Mouse (Mus musculus) embryonic facial prominence, embryonic 10.5 days (tissue): ENCODE data around the gene Cyp2j12. TPM values are rescaled to one million over a fixed set of nuclear protein-coding genes. Genes with fewer than 3 reads are reported as not detected.
"Not testable (repeated sequence)": the region's sequence is repeated elsewhere in the genome, so short reads cannot be mapped to it uniquely, and the experiment has no call there.

Experiments
- DNase-seq: peaks from one replicate; pipeline ENCODE4 v3.0.0-alpha.2; 2017; ENCODE audit warnings: low spot score
- H3K27ac ChIP-seq: fragments of 300-500 bp; sonication (generic); replicated peaks from 2 replicates; pipeline ENCODE4 v1.5.1; 2016; ENCODE audit warnings: mild to moderate bottlenecking
- H3K27me3 ChIP-seq: fragments of 300-500 bp; sonication (generic); replicated peaks from 2 replicates; pipeline ENCODE4 v1.6.1; 2016; ENCODE audit warnings: low read depth, mild to moderate bottlenecking; ENCODE audit not compliant: poor library complexity, severe bottlenecking
- H3K36me3 ChIP-seq: fragments of 300-500 bp; sonication (generic); replicated peaks from 2 replicates; pipeline ENCODE4 v1.6.1; 2016; ENCODE audit warnings: mild to moderate bottlenecking, moderate library complexity
- H3K4me1 ChIP-seq: fragments of 300-500 bp; sonication (generic); 2 replicates; pipeline ENCODE4 v1.6.1; 2016
- H3K4me3 ChIP-seq: fragments of 300-500 bp; sonication (generic); 2 replicates; pipeline ENCODE4 v1.5.1; 2016; ENCODE audit warnings: mild to moderate bottlenecking, moderate library complexity
- H3K9me3 ChIP-seq: fragments of 300-500 bp; sonication (generic); 2 replicates; pipeline ENCODE4 v1.6.1; 2016; ENCODE audit warnings: mild to moderate bottlenecking
- WGBS: fragments of 180-500 bp; shearing (Covaris S2); methylation state at CpG from one replicate; pipeline ENCODE4 v1.1.7; 2016; 5-methylcytosine and 5-hydroxymethylcytosine counted together
- polyA plus RNA-seq: library from polyadenylated mRNA; unstranded; fragments of >200 nt; fragmentation: Nextera tagmentation; extraction: Ambion mirVana; gene quantifications from 2 replicates; pipeline ENCODE4 v1.2.1, GENCODE M21; 2016

The Cyp2j12 gene
- polyA plus RNA-seq: not detected in 2 replicates

- 79% methylated on average over 7 of the region's 7 CpGs for WGBS
- Histone ChIP-seq H3K9me3 (no peaks in the 10 kb centered on the region), H3K4me3 (no peak within 1 kb of the TSS), H3K36me3 (no peaks in the 10 kb centered on the region), H3K27me3 (no peaks in the 10 kb centered on the region), H3K27ac (no peak within 1 kb of the TSS), H3K4me1 (no peaks in the 10 kb centered on the region)
- DNase-seq: no peak
Observed at GRCm38 (mm10) chr4:96140732-96141467, at the start of gene Cyp2j12. Cyp2j12 (minus strand) TSS chr4:96141152.

GRCm38 (mm10) chr4:96189321-96189720 is 48.4 kb upstream of the Cyp2j12 start:
- not testable (repeated sequence) for H3K36me3 ChIP-seq, H3K4me1 ChIP-seq, H3K4me3 ChIP-seq, H3K9me3 ChIP-seq, H3K27me3 ChIP-seq, DNase-seq, H3K27ac ChIP-seq
- 93% methylated on average over 5 of the region's 5 CpGs for WGBS

GRCm38 (mm10) chr4:96188671-96189070 is 47.7 kb upstream of the Cyp2j12 start:
- not testable (repeated sequence) for H3K27ac ChIP-seq, H3K36me3 ChIP-seq, H3K9me3 ChIP-seq, H3K27me3 ChIP-seq, H3K4me3 ChIP-seq, DNase-seq, H3K4me1 ChIP-seq
- WGBS: 83% methylated on average over 2 of the region's 2 CpGs

GRCm38 (mm10) chr4:96188146-96188545 is 47.2 kb upstream of the Cyp2j12 start:
- WGBS: 83% methylated on average over 2 of the region's 2 CpGs
- H3K4me3 ChIP-seq, H3K27me3 ChIP-seq, DNase-seq, H3K9me3 ChIP-seq, H3K4me1 ChIP-seq, H3K27ac ChIP-seq, H3K36me3 ChIP-seq: not testable (repeated sequence)

GRCm38 (mm10) chr4:96184716-96185115 is 43.8 kb upstream of the Cyp2j12 start:
- H3K36me3 ChIP-seq, H3K27me3 ChIP-seq, DNase-seq, H3K4me3 ChIP-seq, H3K27ac ChIP-seq, H3K9me3 ChIP-seq, H3K4me1 ChIP-seq: not testable (repeated sequence)
- WGBS: 88% methylated on average over 2 of the region's 2 CpGs

GRCm38 (mm10) chr4:96162839-96163238 is 21.9 kb upstream of the Cyp2j12 start:
- WGBS: 86% methylated on average over 1 of the region's 1 CpGs
- H3K27me3 ChIP-seq: no peaks in the 10 kb centered on the region
- no peaks in the 10 kb centered on the region for H3K36me3 ChIP-seq
- no peaks in the 10 kb centered on the region for H3K9me3 ChIP-seq
- no peaks in the 10 kb centered on the region for H3K4me1 ChIP-seq
- H3K27ac ChIP-seq: no peak overlapping the region
- no peak for DNase-seq
- no peak overlapping the region for H3K4me3 ChIP-seq

GRCm38 (mm10) chr4:96161575-96161974 is 20.6 kb upstream of the Cyp2j12 start:
- Histone ChIP-seq H3K36me3 (no peaks in the 10 kb centered on the region), H3K9me3 (no peaks in the 10 kb centered on the region), H3K27me3 (no peaks in the 10 kb centered on the region), H3K27ac (no peak overlapping the region), H3K4me3 (no peak overlapping the region), H3K4me1 (no peaks in the 10 kb centered on the region)
- DNase-seq: no peak
- WGBS: 87% methylated on average over 1 of the region's 1 CpGs

- H3K4me1 ChIP-seq: no peaks in the 10 kb centered on the region
- no peak overlapping the region for H3K4me3 ChIP-seq
- no peaks in the 10 kb centered on the region for H3K27me3 ChIP-seq
- no peaks in the 10 kb centered on the region for H3K9me3 ChIP-seq
- DNase-seq: no peak
- WGBS: 87% methylated on average over 1 of the region's 1 CpGs
- no peaks in the 10 kb centered on the region for H3K36me3 ChIP-seq
- H3K27ac ChIP-seq: no peak overlapping the region
Observed at GRCm38 (mm10) chr4:96139226-96139625, 1.7 kb downstream of the Cyp2j12 start.

- Histone ChIP-seq H3K36me3 (no peaks in the 10 kb centered on the region), H3K9me3 (no peaks in the 10 kb centered on the region), H3K4me3 (no peak overlapping the region), H3K27ac (no peak overlapping the region), H3K4me1 (no peaks in the 10 kb centered on the region), H3K27me3 (no peaks in the 10 kb centered on the region)
- DNase-seq: no peak
- 83% methylated on average over 3 of the region's 3 CpGs for WGBS
Observed at GRCm38 (mm10) chr4:96134246-96134645, 6.7 kb downstream of the Cyp2j12 start.

GRCm38 (mm10) chr4:96096841-96097240 is 44.1 kb downstream of the Cyp2j12 start:
- H3K9me3 ChIP-seq: no peaks in the 10 kb centered on the region
- DNase-seq: no peak
- no peak overlapping the region for H3K27ac ChIP-seq
- H3K36me3 ChIP-seq: no peaks in the 10 kb centered on the region
- no peaks in the 10 kb centered on the region for H3K27me3 ChIP-seq
- H3K4me3 ChIP-seq: no peak overlapping the region
- WGBS: 40% methylated on average over 2 of the region's 2 CpGs
- peaks cover 6% of the 10 kb centered on the region; the same call in 1 of the 2 replicates for H3K4me1 ChIP-seq

GRCm38 (mm10) chr4:96091869-96092268 is 49.1 kb downstream of the Cyp2j12 start:
- H3K4me1 ChIP-seq: peaks cover 2% of the 10 kb centered on the region; the same call in 1 of the 2 replicates
- no peak overlapping the region for H3K4me3 ChIP-seq
- DNase-seq: no peak
- H3K36me3 ChIP-seq: no peaks in the 10 kb centered on the region
- no peak overlapping the region for H3K27ac ChIP-seq
- no peaks in the 10 kb centered on the region for H3K9me3 ChIP-seq
- H3K27me3 ChIP-seq: no peaks in the 10 kb centered on the region

- H3K4me3 ChIP-seq, H3K27ac ChIP-seq, H3K27me3 ChIP-seq, H3K4me1 ChIP-seq, H3K36me3 ChIP-seq, DNase-seq, H3K9me3 ChIP-seq: not testable (repeated sequence)
- 68% methylated on average over 6 of the region's 6 CpGs for WGBS
Observed at GRCm38 (mm10) chr4:96089356-96090048, 51.5 kb downstream of the Cyp2j12 start.

- Histone ChIP-seq H3K27me3 (no peaks in the 10 kb centered on the region), H3K4me3 (no peak overlapping the region), H3K9me3 (no peaks in the 10 kb centered on the region), H3K36me3 (no peaks in the 10 kb centered on the region), H3K27ac (no peak overlapping the region), H3K4me1 (peaks cover 16% of the 10 kb centered on the region)
- no peak for DNase-seq
Observed at GRCm38 (mm10) chr4:96078308-96078707, 62.6 kb downstream of the Cyp2j12 start.
